Mouse (Mus musculus) cortical plate, adult 2 months (tissue): ENCODE measurements at regions not wholly inside any gene's neighbourhood (a gene's known extent, or its start where the extent isn't known, plus 50 kb on each side); places are given as distances from the start of the nearest gene placed in this dataset.

Source experiments
- CTCF ChIP-seq: fragments of 200-500 bp; IDR thresholded peaks from 2 replicates; pipeline ENCODE4 v1.5.1; 2011; ENCODE audit warnings: mild to moderate bottlenecking, control low read depth, low read length; ENCODE audit not compliant: insufficient read depth; ENCODE audit errors: extremely low read depth
- POLR2A ChIP-seq: fragments of 200-500 bp; IDR thresholded peaks from 2 replicates; pipeline ENCODE4 v1.6.1; 2011; ENCODE audit warnings: mild to moderate bottlenecking, low read length, control low read depth; ENCODE audit not compliant: insufficient read depth; ENCODE audit errors: extremely low read depth

DNA sequence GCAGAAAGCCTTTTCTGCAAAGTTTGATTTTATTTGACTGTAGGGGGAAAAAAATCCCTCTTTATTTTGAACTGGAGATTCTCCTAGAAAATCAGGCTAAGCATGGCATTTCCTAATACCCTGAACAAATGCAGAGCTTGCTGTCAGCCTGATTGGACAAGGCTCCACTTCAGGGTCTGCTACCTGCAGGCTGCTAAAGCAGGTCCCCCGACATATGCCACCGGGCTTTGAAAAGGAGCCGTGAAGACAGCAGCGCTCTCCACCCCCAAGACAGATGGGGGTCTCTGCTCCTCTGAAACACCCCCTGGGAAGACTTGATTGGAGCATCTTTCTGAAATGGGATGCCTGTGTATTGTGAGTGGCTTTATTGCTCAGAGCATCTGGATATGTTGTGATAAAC, 90.6 kb upstream of the Olfm4 start:
- TF ChIP-seq CTCF (no peak), POLR2A (no peak)
